In genomic region chr1:193263955-193264598, GRCm38 (mm10) we compare ENCODE assay signal across 10 mouse cellular contexts. TPM values are rescaled to one million over a fixed set of nuclear protein-coding genes. Genes with fewer than 3 reads are reported as not detected.
DNase-seq lines count a peak whose midpoint lies in the region; ATAC-seq lines count a peak whose summit lies in the region.
"Had no signal": no experiment of that assay in that cellular context is flagged by ENCODE, and none has a peak within 500 bp of the region (broad histone marks: within the 10 kb centered on the region; RNA-seq: fewer than 3 reads in every experiment).

Gene Hsd11b1, minus strand, starts transcription at chr1:193264075.

- H3K27me3 ChIP-seq in heart, embryonic 13.5 days (replicated peaks), result no peaks in the 10 kb centered on the region
- H3K27me3 ChIP-seq in midbrain, embryonic 10.5 days (ENCODE audit: low read depth, poor library complexity, severe bottlenecking), result no peaks in the 10 kb centered on the region
- no peaks in the 10 kb centered on the region for H3K27me3 ChIP-seq in hindbrain, embryonic 13.5 days
- H3K27me3 ChIP-seq: forebrain, embryonic 12.5 days; neural tube, embryonic 13.5 days had no signal

- H3K27ac ChIP-seq in heart, embryonic 13.5 days (replicated peaks), result peak within 1 kb of the TSS; percentile 12; the same call in 1 of the 2 replicates
- H3K27ac ChIP-seq in midbrain, embryonic 10.5 days (replicated peaks), result no peak within 1 kb of the TSS
- H3K27ac ChIP-seq in hindbrain, embryonic 13.5 days, result no peak within 1 kb of the TSS
- H3K27ac ChIP-seq: forebrain, embryonic 12.5 days; neural tube, embryonic 13.5 days had no signal

- no peak within 1 kb of the TSS for H3K4me2 ChIP-seq in heart, embryonic 13.5 days
- H3K4me2 ChIP-seq in hindbrain, embryonic 13.5 days, result no peak within 1 kb of the TSS
- H3K4me2 ChIP-seq: forebrain, embryonic 12.5 days; neural tube, embryonic 13.5 days had no signal

- no peaks in the 10 kb centered on the region for H3K9me3 ChIP-seq in heart, embryonic 13.5 days
- H3K9me3 ChIP-seq in midbrain, embryonic 10.5 days (replicated peaks), result no peaks in the 10 kb centered on the region
- no peaks in the 10 kb centered on the region for H3K9me3 ChIP-seq in hindbrain, embryonic 13.5 days
- H3K9me3 ChIP-seq: forebrain, embryonic 12.5 days; neural tube, embryonic 13.5 days had no signal

- no peak for ATAC-seq in heart, embryonic 13.5 days (ENCODE audit: extremely low read depth, insufficient number of reproducible peaks, low FRiP score, low TSS enrichment)
- peak; percentile 72 to 74 for ATAC-seq in hematopoietic stem cell, adult 5-6 weeks (replicated peaks in 1 of 2; ENCODE audit: insufficient read depth in 1 of 2, low FRiP score in 2 of 2, low TSS enrichment in 1 of 2, low read depth in 1 of 2, poor library complexity in 2 of 2, severe bottlenecking in 2 of 2)
- peak; percentile 54 for ATAC-seq in monocyte, adult 5-6 weeks (replicated peaks; ENCODE audit: insufficient number of reproducible peaks, low FRiP score, low TSS enrichment, poor library complexity, severe bottlenecking)
- ATAC-seq in hindbrain, embryonic 13.5 days (ENCODE audit: low FRiP score), result no peak

- DNase-seq in heart, postnatal 36 days, result no peak
- DNase-seq in CD8-positive naive resting alpha-beta T cell, adult 2 months (ENCODE audit: low read depth in 2 of 2, low spot score in 2 of 2), result peak; percentile 65 to 76
- DNase-seq in midbrain, embryonic 10.5 days (ENCODE audit: low spot score), result no peak
- DNase-seq in kidney, postnatal 14 days, result no peak

- intact Hi-C loops in heart, postnatal 36 days (cut with DNase I), result no loop called here

- H3K4me3 ChIP-seq in heart, embryonic 13.5 days, result no peak within 1 kb of the TSS
- no peak within 1 kb of the TSS for H3K4me3 ChIP-seq in midbrain, embryonic 10.5 days
- H3K4me3 ChIP-seq in hindbrain, embryonic 13.5 days, result no peak within 1 kb of the TSS
- H3K4me3 ChIP-seq: forebrain, embryonic 12.5 days; neural tube, embryonic 13.5 days had no signal

- WGBS in heart, embryonic 13.5 days, result 62% methylated on average over 5 of the region's 5 CpGs
- WGBS in midbrain, embryonic 10.5 days, result 79% methylated on average over 5 of the region's 5 CpGs
- 65% methylated on average over 5 of the region's 5 CpGs for WGBS in hindbrain, embryonic 13.5 days

- no peak within 1 kb of the TSS for H3K9ac ChIP-seq in heart, embryonic 13.5 days
- no peak within 1 kb of the TSS for H3K9ac ChIP-seq in hindbrain, embryonic 13.5 days
- H3K9ac ChIP-seq: forebrain, embryonic 12.5 days; neural tube, embryonic 13.5 days had no signal

- peaks cover 29% of the 10 kb centered on the region for H3K4me1 ChIP-seq in heart, embryonic 13.5 days
- H3K4me1 ChIP-seq in midbrain, embryonic 10.5 days, result no peaks in the 10 kb centered on the region
- H3K4me1 ChIP-seq in hindbrain, embryonic 13.5 days (replicated peaks), result no peaks in the 10 kb centered on the region
- H3K4me1 ChIP-seq: forebrain, embryonic 12.5 days; neural tube, embryonic 13.5 days had no signal

- no peaks in the 10 kb centered on the region for H3K36me3 ChIP-seq in heart, embryonic 13.5 days
- H3K36me3 ChIP-seq in midbrain, embryonic 10.5 days, result no peaks in the 10 kb centered on the region
- H3K36me3 ChIP-seq in hindbrain, embryonic 13.5 days, result no peaks in the 10 kb centered on the region
- H3K36me3 ChIP-seq: forebrain, embryonic 12.5 days; neural tube, embryonic 13.5 days had no signal

RNA-seq across cellular contexts. Expression of gene Hsd11b1, which starts in this region (rescaled TPM):
- polyA plus RNA-seq in heart, embryonic 13.5 days (2015; fragmentation: Nextera tagmentation; extraction: Ambion mirVana), result 1.3 and 1.9 TPM in 2 replicates
- 10 to 100 TPM in 1 of 2 experiments, 1 to 10 TPM in 1; 8.6 to 13.2 TPM for total RNA-seq in heart, postnatal 36 days (2021)
- 2.8 and 12.2 TPM in 2 replicates for total RNA-seq in hematopoietic stem cell, adult 5-6 weeks (2017)
- total RNA-seq in monocyte, adult 5-6 weeks (2017), result 101 to 156 TPM (median 112 TPM) in 3 replicates
- 0.09 TPM in 1 of 2 replicates, not detected in the other for polyA plus RNA-seq in midbrain, embryonic 10.5 days (2016; fragmentation: Nextera tagmentation; extraction: Ambion mirVana)
- polyA plus RNA-seq in hindbrain, embryonic 13.5 days (2015; fragmentation: Nextera tagmentation; extraction: Ambion mirVana), result not detected in 2 replicates
- polyA plus RNA-seq: forebrain, embryonic 12.5 days; neural tube, embryonic 13.5 days had no signal

Comparison
In these comparisons a context has a peak if more than half of its experiments do, and no peak if none do; other contexts are left out.
1. ATAC-seq: peak in hematopoietic stem cell, adult 5-6 weeks (2 of 2) and monocyte, adult 5-6 weeks (single experiment); none in heart, embryonic 13.5 days (single experiment) and hindbrain, embryonic 13.5 days (single experiment).
2. DNase-seq: peak in CD8-positive naive resting alpha-beta T cell, adult 2 months (2 of 2); none in heart, postnatal 36 days (0 of 2), midbrain, embryonic 10.5 days (single experiment) and kidney, postnatal 14 days (single experiment).